Mouse (Mus musculus) fat pad, adult 2 months (tissue): ENCODE results near the gene Tbc1d7.

Source experiments
- DNase-seq: peaks from one replicate; pipeline ENCODE4 v3.0.0-alpha.2; 2011; ENCODE audit warnings: low read depth, low spot score; ENCODE audit errors: extremely low read depth

Gene Tbc1d7

GRCm38 (mm10) chr13:43196000-43196399 is 24.7 kb upstream of the Tbc1d7 start:
- DNase-seq: no peak

- no peak for DNase-seq
Observed at GRCm38 (mm10) chr13:43193932-43194331, 22.6 kb upstream of the Tbc1d7 start.

GRCm38 (mm10) chr13:43193266-43193665 is 22.0 kb upstream of the Tbc1d7 start:
- no peak for DNase-seq

GRCm38 (mm10) chr13:43191741-43192192 is 20.5 kb upstream of the Tbc1d7 start:
- DNase-seq: no peak

GRCm38 (mm10) chr13:43191290-43191689 is 20.0 kb upstream of the Tbc1d7 start:
- no peak for DNase-seq

- no peak for DNase-seq
Observed at GRCm38 (mm10) chr13:43187736-43188135, 16.4 kb upstream of the Tbc1d7 start.

GRCm38 (mm10) chr13:43183248-43184055 is 12.2 kb upstream of the Tbc1d7 start:
- DNase-seq: no peak

GRCm38 (mm10) chr13:43182465-43183201 is 11.3 kb upstream of the Tbc1d7 start:
- DNase-seq: no peak

- DNase-seq: no peak
Observed at GRCm38 (mm10) chr13:43181104-43181503, 9.8 kb upstream of the Tbc1d7 start.

GRCm38 (mm10) chr13:43177317-43177716 is 6.0 kb upstream of the Tbc1d7 start:
- DNase-seq: no peak

- DNase-seq: no peak
Observed at GRCm38 (mm10) chr13:43176676-43177075, 5.4 kb upstream of the Tbc1d7 start.

GRCm38 (mm10) chr13:43173262-43173661 is 2.0 kb upstream of the Tbc1d7 start:
- DNase-seq: no peak

GRCm38 (mm10) chr13:43172036-43172713 is 874 bp upstream of the Tbc1d7 start:
- no peak for DNase-seq

- DNase-seq: no peak
Observed at GRCm38 (mm10) chr13:43167721-43168120, 3.6 kb downstream of the Tbc1d7 start.

GRCm38 (mm10) chr13:43159429-43159828 is 11.9 kb downstream of the Tbc1d7 start:
- no peak for DNase-seq

GRCm38 (mm10) chr13:43158281-43158680 is 13.0 kb downstream of the Tbc1d7 start:
- no peak for DNase-seq

- no peak for DNase-seq
Observed at GRCm38 (mm10) chr13:43157370-43157769, 13.9 kb downstream of the Tbc1d7 start.

GRCm38 (mm10) chr13:43152005-43152520 is 19.2 kb downstream of the Tbc1d7 start:
- DNase-seq: no peak

GRCm38 (mm10) chr13:43149661-43150060 is 21.6 kb downstream of the Tbc1d7 start:
- DNase-seq: no peak

GRCm38 (mm10) chr13:43148692-43149091 is 22.6 kb downstream of the Tbc1d7 start:
- no peak for DNase-seq

- no peak for DNase-seq
Observed at GRCm38 (mm10) chr13:43146515-43147258, 24.6 kb downstream of the Tbc1d7 start.
